Mouse (Mus musculus) forebrain, embryonic 11.5 days (tissue): ENCODE measurements around the gene Tex14. TPM values are rescaled to one million over a fixed set of nuclear protein-coding genes. Genes with fewer than 3 reads are reported as not detected.

Source experiments
- ATAC-seq: fragments of 200-750 bp; cut with Nextera tagmentation; replicated peaks from 2 replicates; pipeline ENCODE4 v1.8.0; 2017; ENCODE audit warnings: moderate TSS enrichment; ENCODE audit not compliant: low FRiP score
- DNase-seq: peaks from one replicate; pipeline ENCODE4 v3.0.0-alpha.2; 2017; ENCODE audit warnings: low spot score
- H3K27ac ChIP-seq: fragments of 300-500 bp; sonication (generic); 2 replicates; pipeline ENCODE4 v1.5.1; 2014; ENCODE audit warnings: low read depth, low read length
- H3K27me3 ChIP-seq: fragments of 300-500 bp; sonication (generic); 2 replicates; pipeline ENCODE4 v1.6.1; 2014; ENCODE audit warnings: mild to moderate bottlenecking, low read length, mixed read lengths; ENCODE audit not compliant: control insufficient read depth, insufficient read depth
- H3K36me3 ChIP-seq: fragments of 300-500 bp; sonication (generic); 2 replicates; pipeline ENCODE4 v1.6.1; 2014; ENCODE audit warnings: mild to moderate bottlenecking, low read length, moderate library complexity, mixed read lengths; ENCODE audit not compliant: control insufficient read depth, insufficient read depth
- H3K4me1 ChIP-seq: fragments of 300-500 bp; sonication (generic); replicated peaks from 2 replicates; pipeline ENCODE4 v1.6.1; 2014; ENCODE audit warnings: low read length, mixed read lengths; ENCODE audit not compliant: control insufficient read depth, insufficient read depth
- H3K4me2 ChIP-seq: fragments of 300-500 bp; sonication (generic); 2 replicates; pipeline ENCODE4 v1.6.1; 2014; ENCODE audit warnings: low read depth, mild to moderate bottlenecking, low read length, moderate library complexity, mixed read lengths; ENCODE audit not compliant: severe bottlenecking
- H3K4me3 ChIP-seq: fragments of 300-500 bp; sonication (generic); 2 replicates; pipeline ENCODE4 v1.5.1; 2014; ENCODE audit warnings: low read depth, low read length
- H3K9ac ChIP-seq: fragments of 300-500 bp; sonication (generic); 2 replicates; pipeline ENCODE4 v1.6.1; 2014; ENCODE audit warnings: low read length
- H3K9me3 ChIP-seq: fragments of 300-500 bp; sonication (generic); 2 replicates; pipeline ENCODE4 v1.6.1; 2016; ENCODE audit warnings: low read length, mixed read lengths; ENCODE audit not compliant: control insufficient read depth
- WGBS: fragments of 180-500 bp; shearing (Covaris S2); extraction: QIAGEN DNeasy Blood & Tissue Kit; methylation state at CpG from one replicate; pipeline ENCODE4 v1.1.7; 2014; 5-methylcytosine and 5-hydroxymethylcytosine counted together
- polyA plus RNA-seq: library from polyadenylated mRNA; unstranded; fragments of >200 nt; fragmentation: Nextera tagmentation; extraction: Ambion mirVana; gene quantifications from 2 replicates; pipeline ENCODE4 v1.2.1, GENCODE M21; 2014

Gene Tex14
- polyA plus RNA-seq, 1 experiment from 2014 or later, result 0.33 TPM

GRCm38 (mm10) chr11:87591526-87592353 lies 186.9 kb downstream of the Tex14 start, which contains the start of gene Mtmr4:
Gene Mtmr4, plus strand, starts transcription at chr11:87592162.
- Histone ChIP-seq H3K4me3 (peak within 1 kb of the TSS; percentile 81), H3K4me2 (peak within 1 kb of the TSS; percentile 85), H3K9ac (peak within 1 kb of the TSS; percentile 85), H3K27me3 (no peaks in the 10 kb centered on the region), H3K9me3 (no peaks in the 10 kb centered on the region), H3K36me3 (no peaks in the 10 kb centered on the region; the same call in 1 of the 2 replicates), H3K4me1 (peaks cover 23% of the 10 kb centered on the region; the same call in 1 of the 2 replicates), H3K27ac (peak within 1 kb of the TSS; percentile 80)
- DNase-seq (peak; percentile 99), ATAC-seq (peak; percentile 98)
- under 1% methylated on average over 61 of the region's 61 CpGs for WGBS

- no peak; the same call in 1 of the 2 replicates for ATAC-seq
These were observed 187.5 kb downstream of the Tex14 start for GRCm38 (mm10) chr11:87592354-87592695.

DNA sequence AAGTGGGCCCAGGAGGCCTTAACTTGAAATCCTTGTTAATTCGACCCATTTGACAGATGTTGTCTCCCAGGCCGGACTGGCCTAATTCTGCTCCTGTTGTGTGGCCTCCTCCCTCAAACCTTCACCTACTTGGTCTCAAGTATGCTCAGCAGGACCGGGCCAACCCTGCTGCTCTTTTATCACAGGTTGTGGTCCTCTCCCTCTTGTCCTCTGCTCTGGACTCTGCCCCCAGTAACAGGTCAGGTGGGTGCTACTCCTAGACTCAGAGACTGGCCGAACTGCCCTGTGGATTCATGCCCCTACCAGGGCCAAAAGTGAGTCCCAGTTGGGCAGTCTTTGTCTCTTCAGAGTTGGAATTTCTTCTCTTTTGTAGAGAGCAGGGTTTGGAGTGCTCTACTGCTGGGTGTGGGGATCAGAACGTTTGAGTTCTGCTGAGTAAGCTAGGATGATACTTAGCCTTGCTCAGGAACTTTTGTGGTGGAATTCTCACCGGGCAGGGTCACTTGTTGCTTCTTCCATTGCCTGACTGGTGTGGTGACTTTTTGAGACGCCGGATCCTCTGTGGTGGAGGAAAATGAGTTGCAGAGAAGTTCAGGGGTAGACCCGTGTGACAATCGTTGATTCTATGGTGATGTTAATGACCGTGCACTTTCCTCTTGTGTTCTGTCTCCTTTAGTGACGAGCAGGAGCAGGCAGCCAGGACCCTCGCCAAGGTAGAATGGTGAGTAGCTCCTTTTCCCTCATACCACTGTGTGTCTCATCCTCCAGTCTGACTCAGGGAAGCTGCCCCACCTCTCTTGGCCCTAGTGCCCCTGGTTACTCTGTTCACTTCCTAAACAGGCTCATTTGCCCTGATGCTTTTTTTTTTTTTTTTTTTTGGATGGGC lies 188.1 kb downstream of the Tex14 start:
- Histone ChIP-seq H3K4me1 (peaks cover 25% of the 10 kb centered on the region; the same call in 1 of the 2 replicates), H3K27ac (peak overlapping the region; percentile 73), H3K27me3 (no peaks in the 10 kb centered on the region), H3K9me3 (no peaks in the 10 kb centered on the region), H3K4me3 (peak overlapping the region; percentile 81), H3K36me3 (no peaks in the 10 kb centered on the region; the same call in 1 of the 2 replicates), H3K9ac (peak overlapping the region; percentile 85), H3K4me2 (peak overlapping the region; percentile 85)
- no peak for DNase-seq
- no peak for ATAC-seq
- 46% methylated on average over 13 of the region's 13 CpGs for WGBS

More at GRCm38 (mm10) chr11:87592354-87592695, 187.5 kb downstream of the Tex14 start:
- Histone ChIP-seq H3K4me2 (peak overlapping the region; percentile 85), H3K36me3 (no peaks in the 10 kb centered on the region; the same call in 1 of the 2 replicates), H3K4me1 (peaks cover 25% of the 10 kb centered on the region; the same call in 1 of the 2 replicates), H3K27me3 (no peaks in the 10 kb centered on the region), H3K4me3 (peak overlapping the region; percentile 81), H3K27ac (peak overlapping the region; percentile 73), H3K9me3 (no peaks in the 10 kb centered on the region), H3K9ac (peak overlapping the region; percentile 85)
- WGBS, result 0% methylated on average over 12 of the region's 15 CpGs
- no peak for DNase-seq

DNA sequence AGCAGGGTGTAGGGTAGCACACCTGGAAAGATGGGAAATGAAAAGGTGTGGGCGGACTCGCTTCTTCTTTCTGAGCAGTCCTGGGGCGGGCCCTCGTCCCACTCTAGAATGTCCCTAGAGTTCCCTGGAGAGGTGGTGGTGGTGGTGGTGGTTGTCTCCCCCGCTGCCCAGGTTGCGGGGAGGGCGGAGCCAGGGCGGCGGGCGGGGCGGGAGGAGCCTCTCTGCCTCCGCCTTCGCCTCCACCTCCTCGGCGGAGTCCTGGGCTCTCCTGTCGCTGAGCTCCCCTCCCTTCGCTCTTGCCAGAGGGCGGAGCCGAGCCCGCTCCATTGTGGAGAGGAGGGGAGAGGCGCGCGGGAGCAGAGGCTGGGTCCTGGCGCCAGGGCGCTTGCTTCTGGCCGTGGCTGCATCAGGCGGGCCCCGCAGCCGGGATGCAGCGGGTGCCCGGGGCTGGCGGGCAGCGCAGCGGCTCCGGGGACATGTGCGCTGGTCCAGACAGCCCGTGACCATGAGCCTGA lies 190.5 kb downstream of the Tex14 start:
- peak overlapping the region; percentile 92 for H3K4me2 ChIP-seq
- DNase-seq (peak; percentile 94), ATAC-seq (peak; percentile 59)
- peak overlapping the region; percentile 71 for H3K27ac ChIP-seq
- peak overlapping the region; percentile 94 for H3K9ac ChIP-seq
- WGBS, result 2% methylated on average over 29 of the region's 37 CpGs
- H3K4me1 ChIP-seq, result peaks cover 21% of the 10 kb centered on the region; the same call in 1 of the 2 replicates
- H3K36me3 ChIP-seq, result peaks cover 5% of the 10 kb centered on the region
- no peaks in the 10 kb centered on the region for H3K27me3 ChIP-seq
- no peaks in the 10 kb centered on the region for H3K9me3 ChIP-seq
- H3K4me3 ChIP-seq, result peak overlapping the region; percentile 72

GRCm38 (mm10) chr11:87595976-87596375 lies 191.1 kb downstream of the Tex14 start:
- H3K36me3 ChIP-seq, result peaks cover 10% of the 10 kb centered on the region

GRCm38 (mm10) chr11:87596492-87596891 lies 191.6 kb downstream of the Tex14 start:
- 27% methylated on average over 2 of the region's 2 CpGs for WGBS
- H3K9me3 ChIP-seq, result no peaks in the 10 kb centered on the region
- H3K36me3 ChIP-seq, result peaks cover 11% of the 10 kb centered on the region
- peak overlapping the region; percentile 92 for H3K4me2 ChIP-seq
- H3K4me3 ChIP-seq, result peak overlapping the region; percentile 72
- H3K27me3 ChIP-seq, result no peaks in the 10 kb centered on the region
- ATAC-seq (no peak), DNase-seq (no peak)
- 0 out of 2 replicates have a peak overlapping the region, but pooled peaks have one; percentile 20 for H3K27ac ChIP-seq
- H3K9ac ChIP-seq, result peak overlapping the region; percentile 94
- peaks cover 18% of the 10 kb centered on the region; the same call in 1 of the 2 replicates for H3K4me1 ChIP-seq

More at GRCm38 (mm10) chr11:87595976-87596375, 191.1 kb downstream of the Tex14 start:
- peak overlapping the region; percentile 71 for H3K27ac ChIP-seq
- DNase-seq (no peak), ATAC-seq (no peak)
- H3K9ac ChIP-seq, result peak overlapping the region; percentile 94
- peak overlapping the region; percentile 72 for H3K4me3 ChIP-seq
- 9% methylated on average over 7 of the region's 7 CpGs for WGBS
- H3K4me1 ChIP-seq, result peaks cover 18% of the 10 kb centered on the region; the same call in 1 of the 2 replicates
- H3K27me3 ChIP-seq, result no peaks in the 10 kb centered on the region
- peak overlapping the region; percentile 92 for H3K4me2 ChIP-seq
- H3K9me3 ChIP-seq, result no peaks in the 10 kb centered on the region

DNA sequence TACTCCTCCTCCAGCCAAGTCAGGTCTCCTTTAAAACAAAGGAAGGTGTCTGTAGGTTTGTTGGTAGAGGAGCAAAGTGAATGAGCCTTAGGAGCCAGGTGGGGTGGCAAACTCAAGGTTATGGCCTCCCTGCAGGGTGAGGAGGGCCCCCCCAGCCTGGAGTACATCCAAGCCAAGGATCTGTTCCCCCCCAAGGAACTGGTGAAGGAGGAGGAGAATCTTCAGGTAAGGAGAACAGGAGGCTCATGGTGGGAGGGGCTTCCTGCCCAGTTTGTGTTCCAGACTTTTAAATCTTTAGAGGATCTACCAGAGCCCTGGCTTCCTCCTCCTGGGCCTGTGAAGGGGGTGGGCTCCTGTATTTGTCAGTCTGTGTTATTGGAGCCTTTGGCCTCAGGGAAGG lies 192.2 kb downstream of the Tex14 start:
- H3K9ac ChIP-seq, result peak overlapping the region; percentile 94; the same call in 1 of the 2 replicates
- no peak overlapping the region for H3K27ac ChIP-seq
- H3K36me3 ChIP-seq, result peaks cover 11% of the 10 kb centered on the region
- peak overlapping the region; percentile 92; the same call in 1 of the 2 replicates for H3K4me2 ChIP-seq
- peak overlapping the region; percentile 72; the same call in 1 of the 2 replicates for H3K4me3 ChIP-seq
- no peaks in the 10 kb centered on the region for H3K9me3 ChIP-seq
- DNase-seq (no peak), ATAC-seq (no peak)
- H3K4me1 ChIP-seq, result peaks cover 18% of the 10 kb centered on the region; the same call in 1 of the 2 replicates
- no peaks in the 10 kb centered on the region for H3K27me3 ChIP-seq
